Mouse (Mus musculus) megakaryocyte, embryonic 14.5 days (primary cell): ENCODE measurements around the gene Naa38. TPM values are rescaled to one million over a fixed set of nuclear protein-coding genes. Genes with fewer than 3 reads are reported as not detected.

ENCODE experiments used
- H3K27me3 ChIP-seq: replicated peaks from 2 replicates; pipeline ENCODE3; 2012; ENCODE audit warnings: inconsistent platforms
- H3K36me3 ChIP-seq: replicated peaks from 2 replicates; pipeline ENCODE3; 2012; ENCODE audit warnings: low read length, inconsistent platforms, mixed read lengths
- H3K4me1 ChIP-seq: 2 replicates; pipeline ENCODE4 v1.6.1; 2012; ENCODE audit warnings: inconsistent platforms
- H3K4me3 ChIP-seq: replicated peaks from 2 replicates; pipeline ENCODE3; 2012; ENCODE audit warnings: moderate library complexity, mild to moderate bottlenecking, inconsistent platforms
- H3K9me3 ChIP-seq: 2 replicates; pipeline ENCODE4 v1.6.1; 2012; ENCODE audit warnings: inconsistent platforms
- FLI1 ChIP-seq: IDR thresholded peaks from 2 replicates; pipeline ENCODE4 v1.6.1; 2012; ENCODE audit warnings: low read length, inconsistent platforms, mixed read lengths
- GATA1 ChIP-seq: IDR thresholded peaks from 3 replicates; pipeline ENCODE4 v1.6.1; 2012; ENCODE audit warnings: mixed read lengths, low read length, inconsistent platforms, borderline replicate concordance
- polyA plus RNA-seq: library from polyadenylated mRNA; stranded (reverse); fragments of >175 nt; gene quantifications from 2 replicates; pipeline ENCODE4 v1.2.3, GENCODE M21; 2012; ENCODE audit warnings: low replicate concordance; ENCODE audit not compliant: insufficient read depth

Naa38 gene
- polyA plus RNA-seq, 1 experiment = 159 TPM

DNA sequence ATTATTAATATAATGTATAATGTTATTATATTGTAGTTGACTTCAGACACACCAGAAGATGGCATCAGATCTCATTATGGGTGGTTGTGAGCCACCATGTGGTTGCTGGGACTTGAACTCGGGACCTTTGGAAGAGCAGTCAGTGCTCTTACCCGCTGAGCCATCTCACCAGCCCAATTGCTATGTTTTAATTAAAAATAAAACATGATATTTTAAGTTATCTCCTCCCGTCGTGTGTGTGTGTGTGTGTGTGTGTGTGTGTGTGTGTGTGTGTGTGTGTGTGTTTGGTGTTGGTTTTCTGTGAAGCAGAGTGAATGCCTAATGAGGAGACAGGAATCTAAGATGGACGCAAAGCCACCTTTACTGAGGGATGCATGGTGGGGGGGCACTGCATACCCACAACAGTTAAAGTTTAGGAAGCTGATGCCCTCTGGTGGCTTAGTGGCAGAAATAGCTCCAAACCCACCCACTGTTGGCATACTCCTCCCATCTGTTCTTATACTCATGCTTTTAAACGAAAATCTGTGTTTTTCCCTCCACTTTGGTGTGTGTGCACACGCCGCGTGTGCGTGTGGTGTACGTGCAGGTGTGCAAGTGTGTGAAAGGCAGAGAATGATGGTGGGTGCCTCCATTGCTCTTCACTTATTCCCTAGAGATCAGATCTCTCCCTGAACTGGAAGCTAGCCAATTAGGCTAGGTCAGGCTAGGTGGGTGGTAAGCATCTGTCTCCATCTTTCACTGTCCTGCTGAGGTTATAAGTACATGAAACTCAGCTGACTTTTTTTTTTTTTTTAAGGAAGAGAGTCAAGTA is 36.7 kb downstream of the Naa38 start:
- Histone ChIP-seq H3K4me1 (peaks cover 18% of the 10 kb centered on the region), H3K4me3 (no peak overlapping the region), H3K27me3 (peaks cover 47% of the 10 kb centered on the region), H3K9me3 (no peaks in the 10 kb centered on the region), H3K36me3 (no peaks in the 10 kb centered on the region)
- TF ChIP-seq FLI1 (no peak), GATA1 (no peak)

DNA sequence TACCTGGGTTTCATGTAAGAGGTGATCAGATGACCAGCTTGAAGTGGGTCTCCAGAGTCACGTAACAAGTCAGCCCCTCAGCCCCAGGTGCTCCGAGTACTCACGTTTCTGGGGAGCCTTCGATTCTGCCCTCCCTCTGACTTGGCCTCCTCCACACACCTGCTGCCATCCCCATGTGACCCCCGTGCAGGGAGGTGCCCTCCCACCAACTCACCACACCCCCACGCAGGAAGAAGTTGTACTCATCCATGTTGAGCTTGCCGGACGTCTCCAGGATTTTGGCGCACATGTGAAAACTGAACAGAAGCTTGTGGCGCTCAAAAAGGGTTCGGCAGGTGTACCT is 37.3 kb downstream of the Naa38 start:
- Histone ChIP-seq H3K27me3 (peaks cover 53% of the 10 kb centered on the region), H3K4me1 (peaks cover 22% of the 10 kb centered on the region), H3K36me3 (no peaks in the 10 kb centered on the region), H3K4me3 (no peak overlapping the region), H3K9me3 (no peaks in the 10 kb centered on the region)
- TF ChIP-seq GATA1 = no peak
- no peak for TF ChIP-seq FLI1

- H3K4me1 ChIP-seq = peaks cover 23% of the 10 kb centered on the region
- no peaks in the 10 kb centered on the region for H3K9me3 ChIP-seq
- no peaks in the 10 kb centered on the region for H3K36me3 ChIP-seq
- no peak overlapping the region for H3K4me3 ChIP-seq
- TF ChIP-seq GATA1 (no peak), FLI1 (no peak)
- peaks cover 56% of the 10 kb centered on the region for H3K27me3 ChIP-seq
Measured at GRCm38 (mm10) chr11:69433189-69433588, 37.9 kb downstream of the Naa38 start.

GRCm38 (mm10) chr11:69437291-69437690 is 42.0 kb downstream of the Naa38 start:
- TF ChIP-seq GATA1 (no peak), FLI1 (no peak)
- Histone ChIP-seq H3K4me1 (peaks cover 15% of the 10 kb centered on the region), H3K27me3 (peaks cover 66% of the 10 kb centered on the region), H3K36me3 (no peaks in the 10 kb centered on the region), H3K9me3 (no peaks in the 10 kb centered on the region), H3K4me3 (no peak overlapping the region)

DNA sequence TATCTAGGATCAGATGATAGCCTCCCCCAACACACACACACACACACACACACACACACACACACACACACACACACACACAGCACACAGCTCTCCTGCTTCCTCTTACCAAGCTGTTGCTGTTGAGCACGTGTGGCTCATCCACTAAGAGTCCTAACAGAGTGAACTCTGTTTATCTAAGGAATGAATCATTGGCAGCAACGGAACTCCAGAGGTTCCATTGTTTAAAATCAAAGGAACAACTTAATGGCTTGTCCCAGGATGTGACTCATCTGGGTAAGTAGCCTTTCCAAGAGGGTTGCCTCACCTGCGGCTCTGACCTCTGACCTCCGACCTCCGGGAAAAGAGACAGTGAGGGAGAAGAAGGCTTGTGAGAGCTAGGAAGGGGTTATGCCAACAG is 48.0 kb downstream of the Naa38 start:
- H3K4me3 ChIP-seq = no peak overlapping the region
- TF ChIP-seq GATA1 (no peak), FLI1 (no peak)
- no peaks in the 10 kb centered on the region for H3K36me3 ChIP-seq
- peaks cover 45% of the 10 kb centered on the region for H3K27me3 ChIP-seq
- H3K4me1 ChIP-seq = peaks cover 8% of the 10 kb centered on the region; the same call in 1 of the 2 replicates
- peaks cover 9% of the 10 kb centered on the region for H3K9me3 ChIP-seq

Other genes starting within 250 kb of the Naa38 start
- not detected in 2 replicates for gene Alox12b, start 238.5 kb upstream of the Naa38 start, polyA plus RNA-seq
- not detected in 2 replicates for gene Alox8, start 197.6 kb upstream of the Naa38 start, polyA plus RNA-seq
- gene Gucy2e, start 158.5 kb upstream of the Naa38 start, polyA plus RNA-seq = 0.07 and 0.38 TPM in 2 replicates
- 1.7 and 9.3 TPM in 2 replicates for gene Cntrob, start 71.7 kb upstream of the Naa38 start, polyA plus RNA-seq
- 11.6 TPM in 1 of 2 replicates, not detected in the other for gene Trappc1, start 71.5 kb upstream of the Naa38 start, polyA plus RNA-seq
- gene Kcnab3, start 69.2 kb upstream of the Naa38 start, polyA plus RNA-seq = not detected in 2 replicates
- gene Rnf227, start 55.0 kb upstream of the Naa38 start, polyA plus RNA-seq = not detected in 2 replicates
- 14.5 and 29.7 TPM in 2 replicates for gene Chd3, start 26.1 kb upstream of the Naa38 start, polyA plus RNA-seq
- 0.25 and 2.4 TPM in 2 replicates for gene Cyb5d1, start 144 bp downstream of the Naa38 start, polyA plus RNA-seq
- gene Tmem88, start 2.7 kb downstream of the Naa38 start, polyA plus RNA-seq = 0.35 TPM in 1 of 2 replicates, not detected in the other
- gene Kdm6b, start 18.2 kb downstream of the Naa38 start, polyA plus RNA-seq = 44.5 and 45.4 TPM in 2 replicates
- gene Dnah2, start 153.6 kb downstream of the Naa38 start, polyA plus RNA-seq = 0.95 TPM in 1 of 2 replicates, not detected in the other
- 0.51 and 2.1 TPM in 2 replicates for gene Efnb3, start 164.7 kb downstream of the Naa38 start, polyA plus RNA-seq
- 19.7 and 50.2 TPM in 2 replicates for gene Wrap53, start 184.8 kb downstream of the Naa38 start, polyA plus RNA-seq
- gene Trp53, start 184.9 kb downstream of the Naa38 start, polyA plus RNA-seq = 53.2 and 68.6 TPM in 2 replicates
- 2.8 and 4.2 TPM in 2 replicates for gene Atp1b2, start 210.5 kb downstream of the Naa38 start, polyA plus RNA-seq
- not detected in 2 replicates for gene Shbg, start 222.4 kb downstream of the Naa38 start, polyA plus RNA-seq
- gene Sat2, start 226.5 kb downstream of the Naa38 start, polyA plus RNA-seq = not detected in 2 replicates
- gene Fxr2, start 237.5 kb downstream of the Naa38 start, polyA plus RNA-seq = 65.7 and 84.9 TPM in 2 replicates